Mouse (Mus musculus) effector memory CD4-positive, alpha-beta T cell, adult 7 months (primary cell): ENCODE results near the gene Ginm1. TPM values are rescaled to one million over a fixed set of nuclear protein-coding genes. Genes with fewer than 3 reads are reported as not detected.

ENCODE experiments used
- polyA plus RNA-seq: library from polyadenylated mRNA; unstranded; fragments of 100-300 nt; shearing (Covaris generic); gene quantifications from one replicate; pipeline ENCODE4 v1.2.1, GENCODE M21; 2017

The Ginm1 gene
- polyA plus RNA-seq: 69.9 TPM

GRCm38 (mm10) chr10:7792751-7793385, at the start of gene Ginm1, which contains the start of gene Ppil4:
Gene Ginm1, minus strand, starts transcription at chr10:7792824.
Gene Ppil4, plus strand, starts transcription at chr10:7792891.

GRCm38 (mm10) chr10:7832171-7832676, 39.6 kb upstream of the Ginm1 start, which contains the start of gene Zc3h12d:
Gene Zc3h12d, plus strand, starts transcription at chr10:7832470.

GRCm38 (mm10) chr10:7725751-7726500, 66.7 kb downstream of the Ginm1 start, which contains the start of gene Katna1:
Gene Katna1, plus strand, starts transcription at chr10:7726000.

Other genes with a start within 250 kb of the Ginm1 start
- 2.7 TPM for gene Lrp11, start 203.0 kb downstream of the Ginm1 start, polyA plus RNA-seq
- 12.3 TPM for gene Nup43, start 125.3 kb downstream of the Ginm1 start, polyA plus RNA-seq
- gene Pcmt1, start 111.7 kb downstream of the Ginm1 start, polyA plus RNA-seq: 102 TPM
- 14.6 TPM for gene Lats1, start 111.6 kb downstream of the Ginm1 start, polyA plus RNA-seq
- 110 TPM for gene Katna1, start 66.8 kb downstream of the Ginm1 start, polyA plus RNA-seq
- 101 TPM for gene Ppil4, start 67 bp upstream of the Ginm1 start, polyA plus RNA-seq
- gene Zc3h12d, start 39.6 kb upstream of the Ginm1 start, polyA plus RNA-seq: 38.2 TPM
- gene Tab2, start 163.4 kb upstream of the Ginm1 start, polyA plus RNA-seq: 14.2 TPM